Mouse (Mus musculus) ES-Bruce4 (cell line): ENCODE data around the gene Fam89b. TPM values are rescaled to one million over a fixed set of nuclear protein-coding genes. Genes with fewer than 3 reads are reported as not detected.

Experiments used
- H3K27ac ChIP-seq: 2 replicates; pipeline ENCODE4 v1.5.1; 2012; ENCODE audit warnings: low read length, inconsistent platforms; ENCODE audit not compliant: insufficient read depth
- H3K27me3 ChIP-seq: 2 replicates; pipeline ENCODE4 v1.6.1; 2012; ENCODE audit warnings: mild to moderate bottlenecking, low read length, inconsistent platforms; ENCODE audit not compliant: control insufficient read depth, poor library complexity, insufficient read depth, severe bottlenecking
- H3K36me3 ChIP-seq: 2 replicates; pipeline ENCODE4 v1.6.1; 2012; ENCODE audit warnings: inconsistent platforms, mild to moderate bottlenecking, low read length, moderate library complexity; ENCODE audit not compliant: control insufficient read depth, poor library complexity, insufficient read depth, severe bottlenecking
- H3K4me1 ChIP-seq: one replicate; pipeline ENCODE4 v1.8.1; 2011; ENCODE audit warnings: low read length; ENCODE audit not compliant: control insufficient read depth, insufficient read depth
- H3K4me3 ChIP-seq: 2 replicates; pipeline ENCODE4 v1.5.1; 2011; ENCODE audit warnings: low read depth, mild to moderate bottlenecking, low read length
- H3K9ac ChIP-seq: 2 replicates; pipeline ENCODE4 v1.6.1; 2012; ENCODE audit warnings: low read depth, mild to moderate bottlenecking, inconsistent platforms; ENCODE audit not compliant: poor library complexity, severe bottlenecking
- H3K9me3 ChIP-seq: replicated peaks from 2 replicates; pipeline ENCODE4 v1.6.1; 2012; ENCODE audit warnings: mild to moderate bottlenecking, low read length, inconsistent platforms; ENCODE audit not compliant: control insufficient read depth, poor library complexity, insufficient read depth, severe bottlenecking
- CTCF ChIP-seq: IDR thresholded peaks from one replicate; pipeline ENCODE4 v1.8.1; 2011; ENCODE audit warnings: low read depth, low read length
- EP300 ChIP-seq: IDR thresholded peaks from 2 replicates; pipeline ENCODE4 v1.6.1; 2011; ENCODE audit warnings: low read depth, low read length; ENCODE audit not compliant: insufficient read depth
- POLR2A ChIP-seq: IDR thresholded peaks from one replicate; pipeline ENCODE4 v1.8.1; 2011; ENCODE audit warnings: low read length; ENCODE audit not compliant: insufficient read depth
- polyA plus RNA-seq: library from polyadenylated mRNA; stranded (reverse); fragments of >200 nt; gene quantifications from 2 replicates; pipeline ENCODE4 v1.2.4, GENCODE M21; 2011; ENCODE audit warnings: low read depth; ENCODE audit not compliant: missing spikeins, insufficient read depth, insufficient read length

Gene Fam89b
- polyA plus RNA-seq, 1 experiment = 13.1 TPM

- TF ChIP-seq POLR2A = no peak
- no peak for TF ChIP-seq EP300
- no peak for TF ChIP-seq CTCF
- Histone ChIP-seq H3K4me1 (peaks cover 2% of the 10 kb centered on the region), H3K36me3 (no peaks in the 10 kb centered on the region), H3K27ac (no peak overlapping the region), H3K9me3 (no peaks in the 10 kb centered on the region), H3K4me3 (no peak overlapping the region), H3K9ac (no peak overlapping the region), H3K27me3 (no peaks in the 10 kb centered on the region)
Measured at GRCm38 (mm10) chr19:5710068-5710467, 19.4 kb downstream of the Fam89b start.

- H3K4me3 ChIP-seq = no peak overlapping the region
- H3K27me3 ChIP-seq = no peaks in the 10 kb centered on the region
- H3K4me1 ChIP-seq = peaks cover 4% of the 10 kb centered on the region
- H3K9ac ChIP-seq = peak overlapping the region; percentile 28; the same call in 1 of the 2 replicates
- H3K27ac ChIP-seq = no peak overlapping the region
- H3K36me3 ChIP-seq = no peaks in the 10 kb centered on the region
- TF ChIP-seq POLR2A = peak; percentile 31
- TF ChIP-seq EP300 = no peak
- H3K9me3 ChIP-seq = no peaks in the 10 kb centered on the region
Measured at GRCm38 (mm10) chr19:5704801-5705571, 24.5 kb downstream of the Fam89b start.

- H3K9me3 ChIP-seq = no peaks in the 10 kb centered on the region
- H3K36me3 ChIP-seq = no peaks in the 10 kb centered on the region
- no peak within 1 kb of the TSS for H3K4me3 ChIP-seq
- H3K27ac ChIP-seq = no peak within 1 kb of the TSS
- peaks cover 4% of the 10 kb centered on the region for H3K4me1 ChIP-seq
- no peak for TF ChIP-seq CTCF
- H3K27me3 ChIP-seq = no peaks in the 10 kb centered on the region
- H3K9ac ChIP-seq = 0 out of 2 replicates have a peak within 1 kb of the TSS, but pooled peaks have one; percentile 28
Measured at GRCm38 (mm10) chr19:5704163-5704800, 25.2 kb downstream of the Fam89b start, which contains the start of gene Kcnk7. Gene Kcnk7, plus strand, starts transcription at chr19:5704367.

GRCm38 (mm10) chr19:5695849-5696462, 33.5 kb downstream of the Fam89b start:
- no peaks in the 10 kb centered on the region for H3K9me3 ChIP-seq
- H3K9ac ChIP-seq = no peak overlapping the region
- TF ChIP-seq CTCF = no peak
- TF ChIP-seq EP300 = 0 out of 2 replicates have a peak, but pooled peaks have one; percentile 5
- H3K4me1 ChIP-seq = peaks cover 2% of the 10 kb centered on the region
- H3K36me3 ChIP-seq = no peaks in the 10 kb centered on the region
- no peak overlapping the region for H3K27ac ChIP-seq
- no peaks in the 10 kb centered on the region for H3K27me3 ChIP-seq
- H3K4me3 ChIP-seq = peak overlapping the region; percentile 47

GRCm38 (mm10) chr19:5693801-5694200, 35.7 kb downstream of the Fam89b start:
- Histone ChIP-seq H3K27me3 (no peaks in the 10 kb centered on the region), H3K27ac (no peak overlapping the region), H3K36me3 (no peaks in the 10 kb centered on the region), H3K9ac (no peak overlapping the region), H3K9me3 (no peaks in the 10 kb centered on the region), H3K4me3 (no peak overlapping the region), H3K4me1 (peaks cover 2% of the 10 kb centered on the region)
- TF ChIP-seq EP300 = no peak
- no peak for TF ChIP-seq POLR2A
- TF ChIP-seq CTCF = no peak

GRCm38 (mm10) chr19:5692913-5693396, 36.5 kb downstream of the Fam89b start:
- no peaks in the 10 kb centered on the region for H3K27me3 ChIP-seq
- TF ChIP-seq EP300 (no peak), CTCF (no peak), POLR2A (no peak)
- H3K9me3 ChIP-seq = no peaks in the 10 kb centered on the region
- H3K4me3 ChIP-seq = no peak overlapping the region
- H3K4me1 ChIP-seq = peaks cover 2% of the 10 kb centered on the region
- no peak overlapping the region for H3K27ac ChIP-seq
- no peak overlapping the region for H3K9ac ChIP-seq
- no peaks in the 10 kb centered on the region for H3K36me3 ChIP-seq
